Mouse (Mus musculus): ENCODE results near the gene Poldip3.

Poldip3 gene

GRCm38 (mm10) chr15:83088495-83089428 lies 60.4 kb downstream of the Poldip3 start:
- DNase-seq (ENCODE audit: low read depth, low spot score): no peak

GRCm38 (mm10) chr15:83086636-83087328 lies 62.4 kb downstream of the Poldip3 start:
- no peak for DNase-seq (ENCODE audit: low read depth, low spot score)

DNA sequence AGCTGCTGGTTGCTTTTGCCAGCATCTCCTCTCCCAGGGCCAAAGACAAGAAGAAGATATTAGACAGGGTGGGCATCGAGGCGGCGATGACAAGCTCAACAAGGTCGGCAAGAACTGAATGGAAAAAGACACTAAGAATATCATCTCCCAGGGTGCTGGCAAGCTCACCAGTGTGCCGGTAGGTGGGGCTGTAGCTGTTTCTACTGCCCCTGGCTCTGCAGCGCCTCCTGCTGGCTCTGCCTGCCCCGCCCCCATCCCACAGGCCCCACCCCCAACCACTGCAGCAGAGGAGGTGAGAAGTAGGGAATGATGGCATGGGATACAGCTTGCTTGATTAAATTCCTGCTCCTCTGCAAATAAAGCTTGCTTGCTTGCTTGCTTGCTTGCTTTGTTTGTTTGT lies 63.3 kb downstream of the Poldip3 start:
- DNase-seq (ENCODE audit: low read depth, low spot score): peak; percentile 50

DNA sequence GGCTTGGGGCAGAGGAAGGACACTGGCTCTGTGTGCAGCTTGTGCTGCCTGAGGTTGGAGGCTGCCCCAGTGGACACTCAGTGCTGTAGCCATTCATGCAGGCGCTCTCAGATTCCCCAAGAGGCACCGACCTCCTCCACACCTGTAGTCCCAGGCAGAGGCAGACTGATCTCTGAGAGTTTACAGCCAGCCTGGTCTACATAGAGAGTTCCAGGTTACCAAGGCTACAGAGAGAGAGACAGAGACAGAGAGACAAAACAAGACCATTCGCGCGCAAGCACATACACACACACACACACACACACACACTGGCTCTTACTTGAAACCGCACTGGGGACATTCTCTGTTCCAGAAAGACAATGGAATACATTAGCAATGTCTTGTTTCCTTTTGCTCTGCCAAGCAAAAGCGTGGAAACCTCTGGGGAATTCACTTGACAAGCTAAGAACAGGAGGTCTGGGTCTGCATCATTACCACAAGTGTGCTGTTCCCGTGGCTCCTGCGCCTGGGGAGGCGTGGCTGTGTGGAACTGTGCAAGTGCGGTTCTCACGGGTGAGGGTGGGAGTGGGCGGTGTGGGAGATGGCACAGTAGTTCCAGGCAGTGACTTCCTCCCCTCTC lies 65.1 kb downstream of the Poldip3 start:
- no peak for DNase-seq (ENCODE audit: low read depth, low spot score)

GRCm38 (mm10) chr15:83083530-83083929 lies 65.7 kb downstream of the Poldip3 start:
- DNase-seq (ENCODE audit: low read depth, low spot score): no peak

All from WW6 (cell line).